Mouse (Mus musculus) G1E (cell line): Measurements from ENCODE around the gene Podxl2. TPM values are rescaled to one million over a fixed set of nuclear protein-coding genes. Genes with fewer than 3 reads are reported as not detected.

ENCODE experiments used
- ATAC-seq: 2 replicates; pipeline ENCODE4 v1.8.0; 2016; ENCODE audit warnings: mild to moderate bottlenecking; ENCODE audit not compliant: insufficient number of reproducible peaks, poor library complexity, low FRiP score, severe bottlenecking; ENCODE audit errors: extremely low read depth
- DNase-seq: peaks from one replicate; pipeline ENCODE4 v3.0.0; 2012; ENCODE audit warnings: low spot score
- H3K27me3 ChIP-seq: 2 replicates; pipeline ENCODE4 v1.6.1; 2012; ENCODE audit warnings: mild to moderate bottlenecking, low read length, inconsistent platforms; ENCODE audit not compliant: insufficient read depth
- H3K36me3 ChIP-seq: replicated peaks from 2 replicates; pipeline ENCODE3; 2012; ENCODE audit warnings: mild to moderate bottlenecking, inconsistent platforms
- H3K4me1 ChIP-seq: 2 replicates; pipeline ENCODE4 v1.6.1; 2012; ENCODE audit warnings: low read depth, low read length, inconsistent platforms, mixed read lengths; ENCODE audit not compliant: insufficient read depth
- H3K4me3 ChIP-seq: 2 replicates; pipeline ENCODE4 v1.5.1; 2012; ENCODE audit warnings: low read depth, mild to moderate bottlenecking, inconsistent platforms, low read length, moderate library complexity, mixed read lengths
- H3K9me3 ChIP-seq: replicated peaks from 2 replicates; pipeline ENCODE4 v1.6.1; 2012; ENCODE audit warnings: inconsistent platforms
- CTCF ChIP-seq: IDR thresholded peaks from 2 replicates; pipeline ENCODE4 v1.5.1; 2012; ENCODE audit warnings: low read depth, low read length, inconsistent platforms, mixed read lengths
- GATA1 ChIP-seq: IDR thresholded peaks from 2 replicates; pipeline ENCODE4 v1.6.1; 2012; ENCODE audit warnings: borderline replicate concordance, low read length, inconsistent platforms, mixed read lengths
- GATA2 ChIP-seq: IDR thresholded peaks from 2 replicates; pipeline ENCODE4 v1.6.1; 2012; ENCODE audit warnings: low read depth, low read length, inconsistent platforms, borderline replicate concordance
- POLR2AphosphoS5 ChIP-seq: IDR thresholded peaks from 2 replicates; pipeline ENCODE4 v1.6.1; 2012; ENCODE audit warnings: low read depth, low read length, inconsistent platforms; ENCODE audit not compliant: insufficient replicate concordance
- TAL1 ChIP-seq: conservative IDR thresholded peaks from 2 replicates; pipeline ENCODE4 v1.6.1; 2012; ENCODE audit warnings: low read depth, low read length, inconsistent platforms, mixed read lengths
- polyA plus RNA-seq: library from polyadenylated mRNA; stranded (reverse); fragments of >175 nt; gene quantifications from 2 replicates; pipeline ENCODE4 v1.2.3, GENCODE M21; 2012
- total RNA-seq, 2 experiments: library from RNA; stranded (forward) in 1 of 2; stranded (reverse) in 1 of 2; fragments of 200-1000 nt in 1 of 2; fragments of >200 nt in 1 of 2; fragmentation: Nextera tagmentation in 1 of 2; gene quantifications; 2 replicates each; pipeline ENCODE4 v1.2.3; 2014 to 2017

Podxl2 gene
- total and polyA plus RNA-seq, 3 experiments: 0.27 TPM; not detected in 2

- DNase-seq (no peak), ATAC-seq (no peak)
- H3K4me3 ChIP-seq: no peak overlapping the region
- H3K4me1 ChIP-seq: peaks cover 3% of the 10 kb centered on the region; the same call in 1 of the 2 replicates
- H3K36me3 ChIP-seq: no peaks in the 10 kb centered on the region
- peaks cover 72% of the 10 kb centered on the region for H3K27me3 ChIP-seq
- H3K9me3 ChIP-seq: peaks cover 3% of the 10 kb centered on the region
- TF ChIP-seq TAL1: no peak
These were observed 17.6 kb downstream of the Podxl2 start for GRCm38 (mm10) chr6:88857249-88857648.

DNA sequence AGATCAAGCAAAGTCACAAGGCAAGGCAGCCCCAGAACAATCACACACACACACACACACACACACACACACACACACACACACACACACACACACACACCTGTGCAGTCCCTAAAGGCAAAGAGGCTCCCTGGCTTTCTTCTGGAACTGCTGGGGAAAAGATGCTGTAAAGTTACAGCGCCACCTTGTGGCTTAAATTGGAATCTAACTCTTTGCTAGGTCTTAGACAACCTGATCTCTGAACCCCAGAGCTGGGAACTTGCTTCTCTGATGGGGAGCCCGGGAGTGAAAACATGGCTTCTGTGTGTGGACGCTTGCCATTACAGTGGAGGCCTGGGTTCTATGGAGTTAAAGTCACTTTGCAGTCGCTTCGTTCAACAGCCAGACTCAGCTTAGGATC lies 19.2 kb downstream of the Podxl2 start:
- Histone ChIP-seq H3K27me3 (peaks cover 69% of the 10 kb centered on the region), H3K36me3 (no peaks in the 10 kb centered on the region), H3K4me1 (no peaks in the 10 kb centered on the region; the same call in 1 of the 2 replicates), H3K4me3 (no peak overlapping the region), H3K9me3 (no peaks in the 10 kb centered on the region; the same call in 1 of the 2 replicates)
- peak; percentile 67 for DNase-seq
- TF ChIP-seq CTCF (peak; percentile 44), TAL1 (no peak)
- ATAC-seq: no peak

GRCm38 (mm10) chr6:88854509-88854908 lies 20.3 kb downstream of the Podxl2 start:
- no peak for DNase-seq
- Histone ChIP-seq H3K9me3 (no peaks in the 10 kb centered on the region; the same call in 1 of the 2 replicates), H3K36me3 (no peaks in the 10 kb centered on the region), H3K4me1 (no peaks in the 10 kb centered on the region; the same call in 1 of the 2 replicates), H3K4me3 (no peak overlapping the region), H3K27me3 (peaks cover 65% of the 10 kb centered on the region)
- ATAC-seq: no peak
- TF ChIP-seq GATA2 (no peak), POLR2AphosphoS5 (no peak)

DNA sequence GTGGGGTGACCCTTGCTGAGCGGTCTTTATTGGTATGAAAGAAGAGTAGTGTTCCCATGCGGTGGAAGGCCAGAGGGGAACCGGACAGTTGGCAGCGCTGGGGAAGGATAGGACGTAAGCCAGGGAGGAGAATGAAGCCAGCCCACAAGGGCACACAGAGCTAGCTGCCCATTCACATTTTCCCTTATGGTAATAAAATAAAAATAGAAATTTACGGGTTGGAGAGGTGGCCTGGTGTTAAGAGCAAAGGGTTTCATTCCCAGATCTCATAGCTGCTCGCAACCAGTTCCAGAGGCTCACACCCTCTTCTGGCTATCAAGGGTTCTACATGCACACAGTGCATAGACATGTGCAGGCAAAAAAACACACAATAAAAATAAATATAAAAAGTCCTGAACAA lies 24.8 kb downstream of the Podxl2 start:
- H3K9me3 ChIP-seq: no peaks in the 10 kb centered on the region; the same call in 1 of the 2 replicates
- no peak for TF ChIP-seq GATA2
- TF ChIP-seq TAL1: no peak
- TF ChIP-seq CTCF: no peak
- no peak for TF ChIP-seq GATA1
- no peak for TF ChIP-seq POLR2AphosphoS5
- H3K4me1 ChIP-seq: peaks cover 6% of the 10 kb centered on the region
- peaks cover 69% of the 10 kb centered on the region for H3K27me3 ChIP-seq
- no peak for DNase-seq
- no peak overlapping the region for H3K4me3 ChIP-seq
- no peaks in the 10 kb centered on the region for H3K36me3 ChIP-seq
- ATAC-seq: no peak

GRCm38 (mm10) chr6:88849270-88849669 lies 25.6 kb downstream of the Podxl2 start:
- ATAC-seq: no peak
- DNase-seq: no peak
- Histone ChIP-seq H3K36me3 (no peaks in the 10 kb centered on the region), H3K27me3 (peaks cover 64% of the 10 kb centered on the region), H3K4me3 (no peak overlapping the region), H3K9me3 (no peaks in the 10 kb centered on the region; the same call in 1 of the 2 replicates), H3K4me1 (peaks cover 6% of the 10 kb centered on the region)
- TF ChIP-seq POLR2AphosphoS5 (no peak), TAL1 (no peak), CTCF (peak; percentile 58), GATA1 (no peak), GATA2 (no peak)

- Histone ChIP-seq H3K27me3 (peaks cover 54% of the 10 kb centered on the region), H3K4me1 (peaks cover 21% of the 10 kb centered on the region), H3K9me3 (no peaks in the 10 kb centered on the region; the same call in 1 of the 2 replicates), H3K4me3 (no peak overlapping the region), H3K36me3 (peaks cover 5% of the 10 kb centered on the region)
- ATAC-seq: no peak
- DNase-seq: no peak
- TF ChIP-seq GATA2 (no peak), GATA1 (no peak), TAL1 (no peak), POLR2AphosphoS5 (no peak), CTCF (no peak)
These were observed 27.3 kb downstream of the Podxl2 start for GRCm38 (mm10) chr6:88847571-88847970.

GRCm38 (mm10) chr6:88844901-88845565 lies 29.8 kb downstream of the Podxl2 start:
- peaks cover 12% of the 10 kb centered on the region for H3K36me3 ChIP-seq
- H3K4me1 ChIP-seq: peaks cover 37% of the 10 kb centered on the region
- no peak overlapping the region for H3K4me3 ChIP-seq
- DNase-seq (no peak), ATAC-seq (no peak)
- H3K27me3 ChIP-seq: peaks cover 49% of the 10 kb centered on the region
- no peaks in the 10 kb centered on the region for H3K9me3 ChIP-seq
- TF ChIP-seq CTCF (no peak), GATA2 (no peak)
